Mouse (Mus musculus): ENCODE results near the gene Tll2.

DNA sequence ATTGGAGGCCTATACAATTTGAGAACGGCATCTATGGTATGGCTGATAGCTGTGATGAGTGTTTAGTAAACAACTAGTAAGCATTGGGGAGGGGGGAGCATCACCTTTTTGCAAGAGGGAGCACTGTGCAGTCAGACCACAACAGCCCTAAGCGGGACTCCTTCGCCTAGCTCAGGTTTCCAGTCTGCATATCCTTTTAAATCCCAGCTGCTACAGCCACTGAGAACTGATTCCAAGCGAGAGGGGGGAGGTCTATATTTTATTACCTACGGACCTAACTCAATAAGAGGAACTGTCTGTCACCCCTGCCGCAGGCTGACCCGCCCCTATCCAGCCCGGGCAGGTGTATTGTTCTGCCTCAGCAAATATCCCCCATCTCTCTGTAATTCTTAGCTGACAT lies 99.1 kb downstream of the Tll2 start:
- no peak for TF ChIP-seq CEBPB (IDR thresholded peaks at IDR 0.05; ENCODE audit: low read depth)
- TF ChIP-seq USF1 (IDR thresholded peaks at IDR 0.05; ENCODE audit: low read depth), result no peak
- TF ChIP-seq CTCF (IDR thresholded peaks at IDR 0.05; ENCODE audit: control insufficient read depth, insufficient read depth, insufficient read length), result no peak

Measured in C2C12 (cell line).